Comparison of ENCODE assay signal across 8 mouse cellular contexts in the genomic region with DNA sequence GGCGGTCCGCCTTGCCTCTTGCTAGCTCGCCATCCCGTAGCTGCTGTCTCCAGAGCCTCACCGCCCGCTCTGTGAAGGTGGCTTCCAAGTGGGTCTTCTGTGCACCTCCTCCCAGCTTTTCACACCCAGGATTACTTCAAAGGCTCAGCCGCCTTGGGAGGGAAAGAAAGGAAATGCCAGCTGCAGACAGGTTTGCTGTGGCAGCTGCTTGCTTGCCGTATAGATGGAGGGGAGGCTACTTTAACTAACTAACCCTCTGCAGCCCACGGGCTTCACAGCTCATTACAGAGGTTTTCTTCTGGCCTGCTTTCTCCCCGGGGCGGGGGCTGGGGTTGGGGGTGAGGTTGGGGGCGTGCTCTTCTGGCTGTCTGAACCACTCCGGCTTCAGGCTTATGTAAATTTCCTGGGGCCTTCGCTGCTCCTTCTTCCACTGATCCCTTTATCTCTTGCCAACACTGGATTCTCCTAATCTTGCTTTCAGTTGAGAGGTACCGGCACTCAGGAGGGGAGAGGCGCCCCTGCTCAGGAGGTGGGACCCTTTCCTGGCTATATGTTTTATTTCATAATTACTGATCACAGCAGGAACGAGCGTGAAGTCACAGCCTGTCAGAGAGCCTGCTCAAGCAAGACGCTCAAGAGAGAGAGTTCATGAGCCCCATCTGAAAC.
DNase-seq lines count a peak whose midpoint lies in the region; ATAC-seq and TF ChIP-seq lines count a peak whose summit lies in the region.

No protein-coding gene starts in this region.

- intact Hi-C loops in gastrocnemius, adult 2 months (cut with DNase I), result loop anchor here (5.0 kb wide), 1 partner anchor 263 kb away; no protein-coding TSS in a partner anchor

- peak overlapping the region; percentile 61 for H3K4me3 ChIP-seq in gastrocnemius, adult 2 months
- peak overlapping the region; percentile 52 for H3K4me3 ChIP-seq in heart, embryonic 13.5 days
- peak overlapping the region; percentile 33 for H3K4me3 ChIP-seq in stomach, embryonic 16.5 days (replicated peaks; ENCODE audit: low read length)

- peaks cover 17% of the 10 kb centered on the region for H3K4me1 ChIP-seq in heart, embryonic 13.5 days
- peaks cover 14% of the 10 kb centered on the region for H3K4me1 ChIP-seq in stomach, embryonic 16.5 days (ENCODE audit: control insufficient read depth, insufficient read depth, low read length)

- no peak for TF ChIP-seq CTCF in gastrocnemius, adult 2 months (IDR thresholded peaks at IDR 0.05)

- H3K27me3 ChIP-seq in heart, embryonic 13.5 days (replicated peaks), result no peaks in the 10 kb centered on the region
- no peaks in the 10 kb centered on the region for H3K27me3 ChIP-seq in stomach, embryonic 16.5 days (ENCODE audit: control insufficient read depth, insufficient read depth, low read length)

- DNase-seq in gastrocnemius, adult 2 months, result no peak
- no peak for DNase-seq in gastrocnemius, adult 8-10 months (ENCODE audit: low spot score in 2 of 2)
- peak; percentile 35 to 44 for DNase-seq in adrenal gland, postnatal 36 days
- peak; percentile 3 to 13 for DNase-seq in kidney, postnatal 36 days
- peak; percentile 44 for DNase-seq in mesoderm, embryonic 11.5 days (ENCODE audit: low read depth, low spot score)
- DNase-seq in layer of hippocampus, postnatal 14 days (ENCODE audit: low spot score in 2 of 2), result no peak

- H3K36me3 ChIP-seq in heart, embryonic 13.5 days, result no peaks in the 10 kb centered on the region
- H3K36me3 ChIP-seq in stomach, embryonic 16.5 days (ENCODE audit: control insufficient read depth, insufficient read depth, low read length), result no peaks in the 10 kb centered on the region

- H3K27ac ChIP-seq in gastrocnemius, adult 2 months, result 0 out of 2 replicates have a peak overlapping the region, but pooled peaks have one; percentile 1
- H3K27ac ChIP-seq in heart, embryonic 13.5 days (replicated peaks), result no peak overlapping the region
- peak overlapping the region; percentile 0; the same call in 1 of the 2 replicates for H3K27ac ChIP-seq in stomach, embryonic 16.5 days (ENCODE audit: low read length)

- peak overlapping the region; percentile 69 for H3K9ac ChIP-seq in heart, embryonic 13.5 days
- H3K9ac ChIP-seq in stomach, embryonic 16.5 days (ENCODE audit: low read length), result peak overlapping the region; percentile 49

- peak; percentile 60 for ATAC-seq in heart, embryonic 13.5 days (ENCODE audit: extremely low read depth, insufficient number of reproducible peaks, low FRiP score, low TSS enrichment)
- ATAC-seq in stomach, embryonic 16.5 days (ENCODE audit: insufficient read depth, low FRiP score), result peak; percentile 84; the same call in 1 of the 2 replicates

- H3K4me2 ChIP-seq in heart, embryonic 13.5 days, result peak overlapping the region; percentile 88
- H3K4me2 ChIP-seq in stomach, embryonic 16.5 days (ENCODE audit: low read depth, low read length), result peak overlapping the region; percentile 54

- H3K9me3 ChIP-seq in heart, embryonic 13.5 days, result peaks cover 5% of the 10 kb centered on the region; the same call in 1 of the 2 replicates
- 0 out of 2 replicates have a peak, but pooled peaks cover 3% of the 10 kb centered on the region for H3K9me3 ChIP-seq in stomach, embryonic 16.5 days (replicated peaks; ENCODE audit: control insufficient read depth, low read length)

- WGBS in heart, embryonic 13.5 days, result 3% methylated on average over 19 of the region's 19 CpGs
- WGBS in stomach, embryonic 16.5 days, result 5% methylated on average over 19 of the region's 19 CpGs

Comparison
In these comparisons a context has a peak if more than half of its experiments do, and no peak if none do; other contexts are left out.
1. DNase-seq: peak in adrenal gland, postnatal 36 days (2 of 2), kidney, postnatal 36 days (2 of 2) and mesoderm, embryonic 11.5 days (single experiment); none in gastrocnemius, adult 2 months (single experiment), gastrocnemius, adult 8-10 months (0 of 2) and layer of hippocampus, postnatal 14 days (0 of 2).
2. Peak in every context shown above with its lines, with median percentiles within 50 percentile points of each other: H3K4me3 ChIP-seq.